Comparison of ENCODE assay signal across 8 mouse cellular contexts in genomic region chr13:48971033-48971432, GRCm38 (mm10). TPM values are rescaled to one million over a fixed set of nuclear protein-coding genes. Genes with fewer than 3 reads are reported as not detected.
A peak's percentile ranks its signal among the peaks of the same experiment; 100 is the strongest.
DNase-seq lines count a peak whose midpoint lies in the region; ATAC-seq lines count a peak whose summit lies in the region.

No protein-coding gene starts in this region.

- H3K4me1 ChIP-seq in neural tube, embryonic 13.5 days (replicated peaks): peaks cover 31% of the 10 kb centered on the region
- H3K4me1 ChIP-seq in neural tube, embryonic 15.5 days: peaks cover 23% of the 10 kb centered on the region
- peaks cover 26% of the 10 kb centered on the region for H3K4me1 ChIP-seq in limb, embryonic 15.5 days
- peaks cover 8% of the 10 kb centered on the region; the same call in 1 of the 2 replicates for H3K4me1 ChIP-seq in stomach, embryonic 16.5 days (ENCODE audit: control insufficient read depth, insufficient read depth, low read length)
- H3K4me1 ChIP-seq in forebrain, embryonic 12.5 days: peaks cover 35% of the 10 kb centered on the region
- peaks cover 9% of the 10 kb centered on the region for H3K4me1 ChIP-seq in midbrain, embryonic 14.5 days (ENCODE audit: control insufficient read depth, insufficient read depth, low read length)

- no peak overlapping the region for H3K4me3 ChIP-seq in neural tube, embryonic 13.5 days
- H3K4me3 ChIP-seq in neural tube, embryonic 15.5 days (replicated peaks): no peak overlapping the region
- H3K4me3 ChIP-seq in limb, embryonic 15.5 days: no peak overlapping the region
- H3K4me3 ChIP-seq in stomach, embryonic 16.5 days (replicated peaks; ENCODE audit: low read length): no peak overlapping the region
- no peak overlapping the region for H3K4me3 ChIP-seq in forebrain, embryonic 12.5 days (replicated peaks)
- no peak overlapping the region for H3K4me3 ChIP-seq in midbrain, embryonic 14.5 days (replicated peaks; ENCODE audit: low read depth, low read length)

- 0 out of 2 replicates have a peak overlapping the region, but pooled peaks have one; percentile 34 for H3K9ac ChIP-seq in neural tube, embryonic 13.5 days
- H3K9ac ChIP-seq in neural tube, embryonic 15.5 days (replicated peaks): no peak overlapping the region
- no peak overlapping the region for H3K9ac ChIP-seq in limb, embryonic 15.5 days
- no peak overlapping the region; the same call in 1 of the 2 replicates for H3K9ac ChIP-seq in stomach, embryonic 16.5 days (ENCODE audit: low read length)
- no peak overlapping the region for H3K9ac ChIP-seq in forebrain, embryonic 12.5 days
- H3K9ac ChIP-seq in midbrain, embryonic 14.5 days (replicated peaks; ENCODE audit: low read length): no peak overlapping the region

- no peak for ATAC-seq in neural tube, embryonic 13.5 days (ENCODE audit: low read depth)
- no peak for ATAC-seq in neural tube, embryonic 15.5 days (ENCODE audit: low FRiP score)
- no peak for ATAC-seq in limb, embryonic 15.5 days (ENCODE audit: insufficient number of reproducible peaks, low FRiP score, low TSS enrichment, low read depth)
- no peak for ATAC-seq in stomach, embryonic 16.5 days (ENCODE audit: insufficient read depth, low FRiP score)
- ATAC-seq in forebrain, embryonic 12.5 days (ENCODE audit: low FRiP score): no peak
- no peak for ATAC-seq in midbrain, embryonic 14.5 days (ENCODE audit: low FRiP score, low TSS enrichment)

- DNase-seq in induced T-regulatory cell, adult 2 months (ENCODE audit: low read depth): peak; percentile 56
- DNase-seq in midbrain, embryonic 14.5 days: no peak
- no peak for DNase-seq in cerebellum, adult 11 months

- H3K36me3 ChIP-seq in neural tube, embryonic 13.5 days: 0 out of 2 replicates have a peak, but pooled peaks cover 4% of the 10 kb centered on the region
- no peaks in the 10 kb centered on the region for H3K36me3 ChIP-seq in neural tube, embryonic 15.5 days
- peaks cover 8% of the 10 kb centered on the region for H3K36me3 ChIP-seq in limb, embryonic 15.5 days
- no peaks in the 10 kb centered on the region for H3K36me3 ChIP-seq in stomach, embryonic 16.5 days (ENCODE audit: control insufficient read depth, insufficient read depth, low read length)
- no peaks in the 10 kb centered on the region; the same call in 1 of the 2 replicates for H3K36me3 ChIP-seq in forebrain, embryonic 12.5 days (replicated peaks)
- H3K36me3 ChIP-seq in midbrain, embryonic 14.5 days (ENCODE audit: control insufficient read depth, insufficient read depth, low read length): no peaks in the 10 kb centered on the region

- WGBS in neural tube, embryonic 13.5 days: 56% methylated on average over 5 of the region's 5 CpGs
- 67% methylated on average over 5 of the region's 5 CpGs for WGBS in neural tube, embryonic 15.5 days
- WGBS in limb, embryonic 15.5 days: 43% methylated on average over 5 of the region's 5 CpGs
- WGBS in stomach, embryonic 16.5 days: 48% methylated on average over 5 of the region's 5 CpGs
- 70% methylated on average over 5 of the region's 5 CpGs for WGBS in forebrain, embryonic 12.5 days
- WGBS in midbrain, embryonic 14.5 days: 76% methylated on average over 5 of the region's 5 CpGs

- no peaks in the 10 kb centered on the region for H3K9me3 ChIP-seq in neural tube, embryonic 13.5 days
- no peaks in the 10 kb centered on the region for H3K9me3 ChIP-seq in neural tube, embryonic 15.5 days (replicated peaks)
- H3K9me3 ChIP-seq in limb, embryonic 15.5 days: no peaks in the 10 kb centered on the region
- H3K9me3 ChIP-seq in stomach, embryonic 16.5 days (replicated peaks; ENCODE audit: control insufficient read depth, low read length): no peaks in the 10 kb centered on the region
- H3K9me3 ChIP-seq in forebrain, embryonic 12.5 days: no peaks in the 10 kb centered on the region
- no peaks in the 10 kb centered on the region for H3K9me3 ChIP-seq in midbrain, embryonic 14.5 days (ENCODE audit: control insufficient read depth, low read length)

- no peak overlapping the region for H3K4me2 ChIP-seq in neural tube, embryonic 13.5 days
- H3K4me2 ChIP-seq in neural tube, embryonic 15.5 days: no peak overlapping the region
- no peak overlapping the region for H3K4me2 ChIP-seq in limb, embryonic 15.5 days
- 0 out of 2 replicates have a peak overlapping the region, but pooled peaks have one; percentile 10 for H3K4me2 ChIP-seq in stomach, embryonic 16.5 days (ENCODE audit: low read depth, low read length)
- H3K4me2 ChIP-seq in forebrain, embryonic 12.5 days: no peak overlapping the region
- H3K4me2 ChIP-seq in midbrain, embryonic 14.5 days (ENCODE audit: low read length): no peak overlapping the region

- no peaks in the 10 kb centered on the region for H3K27me3 ChIP-seq in neural tube, embryonic 13.5 days
- H3K27me3 ChIP-seq in neural tube, embryonic 15.5 days (replicated peaks): no peaks in the 10 kb centered on the region
- no peaks in the 10 kb centered on the region for H3K27me3 ChIP-seq in limb, embryonic 15.5 days
- no peaks in the 10 kb centered on the region for H3K27me3 ChIP-seq in stomach, embryonic 16.5 days (ENCODE audit: control insufficient read depth, insufficient read depth, low read length)
- no peaks in the 10 kb centered on the region for H3K27me3 ChIP-seq in forebrain, embryonic 12.5 days
- no peaks in the 10 kb centered on the region for H3K27me3 ChIP-seq in midbrain, embryonic 14.5 days (ENCODE audit: control insufficient read depth, insufficient read depth, low read length)

- H3K27ac ChIP-seq in neural tube, embryonic 13.5 days (replicated peaks): no peak overlapping the region
- no peak overlapping the region for H3K27ac ChIP-seq in neural tube, embryonic 15.5 days (replicated peaks)
- peak overlapping the region; percentile 81 for H3K27ac ChIP-seq in limb, embryonic 15.5 days
- peak overlapping the region; percentile 72 for H3K27ac ChIP-seq in stomach, embryonic 16.5 days (ENCODE audit: low read length)
- H3K27ac ChIP-seq in forebrain, embryonic 12.5 days: no peak overlapping the region
- no peak overlapping the region for H3K27ac ChIP-seq in midbrain, embryonic 14.5 days (replicated peaks; ENCODE audit: low read depth, low read length)

RNA-seq across cellular contexts. Expression of gene Fam120a, which starts 3.2 kb away (rescaled TPM):
- polyA plus RNA-seq in neural tube, embryonic 13.5 days (2015; fragmentation: Nextera tagmentation; extraction: Ambion mirVana): 13.2 and 13.7 TPM in 2 replicates
- polyA plus RNA-seq in neural tube, embryonic 15.5 days (2015; fragmentation: Nextera tagmentation; extraction: Ambion mirVana): 11.5 and 13.4 TPM in 2 replicates
- 23.9 and 24.6 TPM in 2 replicates for polyA plus RNA-seq in limb, embryonic 15.5 days (2015; fragmentation: Nextera tagmentation; extraction: Ambion mirVana)
- polyA plus RNA-seq in stomach, embryonic 16.5 days (2015; fragmentation: Nextera tagmentation; extraction: Ambion mirVana): 25.4 and 27.8 TPM in 2 replicates
- 18.2 and 18.5 TPM in 2 replicates for polyA plus RNA-seq in forebrain, embryonic 12.5 days (2016; fragmentation: Nextera tagmentation; extraction: Ambion mirVana)
- 16.0 and 17.3 TPM in 2 replicates for polyA plus RNA-seq in midbrain, embryonic 14.5 days (2014; fragmentation: Nextera tagmentation; extraction: Ambion mirVana)

Comparison
In these comparisons a context has a peak if more than half of its experiments do, and no peak if none do; other contexts are left out.
1. H3K27ac ChIP-seq: peak in limb, embryonic 15.5 days (single experiment) and stomach, embryonic 16.5 days (single experiment); none in neural tube, embryonic 13.5 days (single experiment), neural tube, embryonic 15.5 days (single experiment), forebrain, embryonic 12.5 days (single experiment) and midbrain, embryonic 14.5 days (single experiment).